Mouse (Mus musculus): ENCODE measurements around the gene Cpa2. TPM values are rescaled to one million over a fixed set of nuclear protein-coding genes. Genes with fewer than 3 reads are reported as not detected.
A peak's percentile ranks its signal among the peaks of the same experiment; 100 is the strongest.

The Cpa2 gene
- polyA plus RNA-seq, 1 experiment = 1.2 TPM

GRCm38 (mm10) chr6:30553381-30554010 is 12.1 kb downstream of the Cpa2 start:
- no peak overlapping the region for H3K4me3 ChIP-seq (ENCODE audit: insufficient read depth, low read length)
- TF ChIP-seq CTCF (IDR thresholded peaks at IDR 0.05; ENCODE audit: borderline replicate concordance, insufficient read depth, low read length) (no peak), POLR2A (IDR thresholded peaks at IDR 0.05; ENCODE audit: low read depth, low read length) (no peak)
- peaks cover 8% of the 10 kb centered on the region for H3K4me1 ChIP-seq (ENCODE audit: control insufficient read depth, insufficient read depth, low read length)
- no peak overlapping the region for H3K27ac ChIP-seq (ENCODE audit: insufficient read depth, low read length)

GRCm38 (mm10) chr6:30554092-30554491 is 12.7 kb downstream of the Cpa2 start:
- H3K27ac ChIP-seq (ENCODE audit: insufficient read depth, low read length) = no peak overlapping the region
- TF ChIP-seq CTCF (IDR thresholded peaks at IDR 0.05; ENCODE audit: borderline replicate concordance, insufficient read depth, low read length) (no peak), POLR2A (IDR thresholded peaks at IDR 0.05; ENCODE audit: low read depth, low read length) (no peak)

GRCm38 (mm10) chr6:30554621-30555170 is 13.3 kb downstream of the Cpa2 start:
- no peak for TF ChIP-seq POLR2A (IDR thresholded peaks at IDR 0.05; ENCODE audit: low read depth, low read length)
- no peak for TF ChIP-seq CTCF (IDR thresholded peaks at IDR 0.05; ENCODE audit: borderline replicate concordance, insufficient read depth, low read length)
- Histone ChIP-seq H3K4me3 (ENCODE audit: insufficient read depth, low read length) (no peak overlapping the region), H3K27ac (ENCODE audit: insufficient read depth, low read length) (no peak overlapping the region), H3K4me1 (ENCODE audit: control insufficient read depth, insufficient read depth, low read length) (peaks cover 4% of the 10 kb centered on the region; the same call in 1 of the 2 replicates)

More at GRCm38 (mm10) chr6:30554092-30554491, 12.7 kb downstream of the Cpa2 start:
- Histone ChIP-seq H3K4me3 (ENCODE audit: insufficient read depth, low read length) (no peak overlapping the region), H3K4me1 (ENCODE audit: control insufficient read depth, insufficient read depth, low read length) (peaks cover 6% of the 10 kb centered on the region)

GRCm38 (mm10) chr6:30556080-30556479 is 14.7 kb downstream of the Cpa2 start:
- no peak overlapping the region for H3K4me3 ChIP-seq (ENCODE audit: insufficient read depth, low read length)
- no peak overlapping the region for H3K27ac ChIP-seq (ENCODE audit: insufficient read depth, low read length)
- peaks cover 4% of the 10 kb centered on the region; the same call in 1 of the 2 replicates for H3K4me1 ChIP-seq (ENCODE audit: control insufficient read depth, insufficient read depth, low read length)
- TF ChIP-seq CTCF (IDR thresholded peaks at IDR 0.05; ENCODE audit: borderline replicate concordance, insufficient read depth, low read length) (no peak), POLR2A (IDR thresholded peaks at IDR 0.05; ENCODE audit: low read depth, low read length) (no peak)

- Histone ChIP-seq H3K4me1 (ENCODE audit: control insufficient read depth, insufficient read depth, low read length) (0 out of 2 replicates have a peak, but pooled peaks cover 2% of the 10 kb centered on the region), H3K4me3 (ENCODE audit: insufficient read depth, low read length) (no peak overlapping the region), H3K27ac (ENCODE audit: insufficient read depth, low read length) (no peak overlapping the region)
- TF ChIP-seq POLR2A (IDR thresholded peaks at IDR 0.05; ENCODE audit: low read depth, low read length) (no peak), CTCF (IDR thresholded peaks at IDR 0.05; ENCODE audit: borderline replicate concordance, insufficient read depth, low read length) (no peak)
Observed at GRCm38 (mm10) chr6:30559726-30560125, 18.3 kb downstream of the Cpa2 start.

GRCm38 (mm10) chr6:30562132-30562531 is 20.8 kb downstream of the Cpa2 start:
- TF ChIP-seq POLR2A (IDR thresholded peaks at IDR 0.05; ENCODE audit: low read depth, low read length) (no peak), CTCF (IDR thresholded peaks at IDR 0.05; ENCODE audit: borderline replicate concordance, insufficient read depth, low read length) (no peak)
- no peak overlapping the region for H3K4me3 ChIP-seq (ENCODE audit: insufficient read depth, low read length)
- no peaks in the 10 kb centered on the region for H3K4me1 ChIP-seq (ENCODE audit: control insufficient read depth, insufficient read depth, low read length)
- no peak overlapping the region for H3K27ac ChIP-seq (ENCODE audit: insufficient read depth, low read length)

GRCm38 (mm10) chr6:30563575-30563974 is 22.2 kb downstream of the Cpa2 start:
- no peak for TF ChIP-seq POLR2A (IDR thresholded peaks at IDR 0.05; ENCODE audit: low read depth, low read length)
- TF ChIP-seq CTCF (IDR thresholded peaks at IDR 0.05; ENCODE audit: borderline replicate concordance, insufficient read depth, low read length) = no peak
- H3K4me1 ChIP-seq (ENCODE audit: control insufficient read depth, insufficient read depth, low read length) = no peaks in the 10 kb centered on the region
- no peak overlapping the region for H3K4me3 ChIP-seq (ENCODE audit: insufficient read depth, low read length)
- no peak overlapping the region for H3K27ac ChIP-seq (ENCODE audit: insufficient read depth, low read length)

GRCm38 (mm10) chr6:30564051-30564450 is 22.7 kb downstream of the Cpa2 start:
- H3K4me3 ChIP-seq (ENCODE audit: insufficient read depth, low read length) = no peak overlapping the region
- TF ChIP-seq POLR2A (IDR thresholded peaks at IDR 0.05; ENCODE audit: low read depth, low read length) (no peak), CTCF (IDR thresholded peaks at IDR 0.05; ENCODE audit: borderline replicate concordance, insufficient read depth, low read length) (no peak)
- H3K4me1 ChIP-seq (ENCODE audit: control insufficient read depth, insufficient read depth, low read length) = no peaks in the 10 kb centered on the region
- H3K27ac ChIP-seq (ENCODE audit: insufficient read depth, low read length) = no peak overlapping the region

- Histone ChIP-seq H3K4me3 (ENCODE audit: insufficient read depth, low read length) (no peak within 1 kb of the TSS), H3K27ac (ENCODE audit: insufficient read depth, low read length) (0 out of 2 replicates have a peak within 1 kb of the TSS, but pooled peaks have one; percentile 10), H3K4me1 (ENCODE audit: control insufficient read depth, insufficient read depth, low read length) (peaks cover 2% of the 10 kb centered on the region; the same call in 1 of the 2 replicates)
- no peak for TF ChIP-seq CTCF (IDR thresholded peaks at IDR 0.05; ENCODE audit: borderline replicate concordance, insufficient read depth, low read length)
- no peak for TF ChIP-seq POLR2A (IDR thresholded peaks at IDR 0.05; ENCODE audit: low read depth, low read length)
Observed at GRCm38 (mm10) chr6:30568069-30568468, 26.7 kb downstream of the Cpa2 start, which contains the start of gene Cpa4. Cpa4 (plus strand) TSS chr6:30568369.

- H3K27ac ChIP-seq (ENCODE audit: insufficient read depth, low read length) = no peak overlapping the region
- TF ChIP-seq POLR2A (IDR thresholded peaks at IDR 0.05; ENCODE audit: low read depth, low read length) (no peak), CTCF (IDR thresholded peaks at IDR 0.05; ENCODE audit: borderline replicate concordance, insufficient read depth, low read length) (no peak)
- no peak overlapping the region for H3K4me3 ChIP-seq (ENCODE audit: insufficient read depth, low read length)
- H3K4me1 ChIP-seq (ENCODE audit: control insufficient read depth, insufficient read depth, low read length) = peaks cover 3% of the 10 kb centered on the region; the same call in 1 of the 2 replicates
Observed at GRCm38 (mm10) chr6:30569331-30569730, 27.9 kb downstream of the Cpa2 start.
